Mouse (Mus musculus) lung, postnatal 36 days (tissue): Measurements from ENCODE around the gene Shh.

Experiments used
- DNase-seq: peaks from one replicate; pipeline ENCODE4 v3.0.0; 2022; ENCODE audit warnings: mixed read lengths

Gene Shh

GRCm38 (mm10) chr5:28466760-28467306 is at the start of gene Shh:
Gene Shh, minus strand, starts transcription at chr5:28467256.
- DNase-seq, result no peak

- peak; percentile 89 for DNase-seq
Measured at GRCm38 (mm10) chr5:28500792-28501439, 33.9 kb upstream of the Shh start.

- no peak for DNase-seq
Measured at GRCm38 (mm10) chr5:28498846-28499245, 31.8 kb upstream of the Shh start.

- peak; percentile 73 for DNase-seq
Measured at GRCm38 (mm10) chr5:28495712-28496650, 28.9 kb upstream of the Shh start.

GRCm38 (mm10) chr5:28493550-28493949 is 26.5 kb upstream of the Shh start:
- no peak for DNase-seq

- DNase-seq, result no peak
Measured at GRCm38 (mm10) chr5:28482991-28483390, 15.9 kb upstream of the Shh start.

- no peak for DNase-seq
Measured at GRCm38 (mm10) chr5:28481730-28482129, 14.7 kb upstream of the Shh start.

- no peak for DNase-seq
Measured at GRCm38 (mm10) chr5:28476389-28477379, 9.6 kb upstream of the Shh start.

GRCm38 (mm10) chr5:28473556-28473955 is 6.5 kb upstream of the Shh start:
- DNase-seq, result no peak

- DNase-seq, result peak; percentile 73
Measured at GRCm38 (mm10) chr5:28469525-28470202, 2.6 kb upstream of the Shh start.

GRCm38 (mm10) chr5:28466351-28466750 is 705 bp downstream of the Shh start:
- DNase-seq, result no peak

GRCm38 (mm10) chr5:28465526-28465925 is 1.5 kb downstream of the Shh start:
- DNase-seq, result no peak

- peak; percentile 44 for DNase-seq
Measured at GRCm38 (mm10) chr5:28465099-28465406, 2.0 kb downstream of the Shh start.

- no peak for DNase-seq
Measured at GRCm38 (mm10) chr5:28464361-28465098, 2.5 kb downstream of the Shh start.

GRCm38 (mm10) chr5:28463656-28464055 is 3.4 kb downstream of the Shh start:
- DNase-seq, result peak; percentile 15

GRCm38 (mm10) chr5:28462741-28463590 is 4.1 kb downstream of the Shh start:
- DNase-seq, result peak; percentile 55

- no peak for DNase-seq
Measured at GRCm38 (mm10) chr5:28461376-28461775, 5.7 kb downstream of the Shh start.

GRCm38 (mm10) chr5:28460556-28461350 is 6.3 kb downstream of the Shh start:
- peak; percentile 17 for DNase-seq

- peak; percentile 86 for DNase-seq
Measured at GRCm38 (mm10) chr5:28459456-28460225, 7.4 kb downstream of the Shh start.
